Mouse (Mus musculus) MEL (cell line): ENCODE measurements at regions not wholly inside any gene's neighbourhood (a gene's known extent, or its start where the extent isn't known, plus 50 kb on each side); places are given as distances from the start of the nearest gene placed in this dataset.

Experiments used
- DNase-seq: peaks from one replicate; pipeline ENCODE4 v3.0.0; 2011; ENCODE audit warnings: low read depth, low spot score
- H3K27ac ChIP-seq: 2 replicates; pipeline ENCODE4 v1.5.1; 2012; ENCODE audit warnings: low read depth, mild to moderate bottlenecking, control low read depth, low read length, moderate library complexity; ENCODE audit not compliant: control insufficient read depth
- H3K27me3 ChIP-seq, 2 experiments: fragments of 150-350 bp in 1 of 2; sonication (generic) in 1 of 2; 2 replicates each; pipeline ENCODE4 v1.6.1; 2012; ENCODE audit warnings: low read length in 2 of 2, mild to moderate bottlenecking in 2 of 2, improper control_type of control experiment in 1 of 2, moderate library complexity in 1 of 2; ENCODE audit not compliant: insufficient read depth in 2 of 2, control insufficient read depth in 1 of 2
- H3K36me3 ChIP-seq, 2 experiments: 2 replicates each; pipeline ENCODE4 v1.6.1; 2012 to 2014; ENCODE audit warnings: low read length in 2 of 2, improper control_type of control experiment in 1 of 2, inconsistent platforms in 1 of 2, mild to moderate bottlenecking in 1 of 2; ENCODE audit not compliant: insufficient read depth in 2 of 2, control insufficient read depth in 1 of 2
- H3K4me1 ChIP-seq, 2 experiments: fragments of 150-350 bp in 1 of 2; sonication (generic) in 1 of 2; 2 replicates each; pipeline ENCODE4 v1.6.1; 2012; ENCODE audit warnings: low read length in 2 of 2, improper control_type of control experiment in 1 of 2, mild to moderate bottlenecking in 1 of 2; ENCODE audit not compliant: insufficient read depth in 2 of 2, control insufficient read depth in 1 of 2
- H3K4me3 ChIP-seq, 2 experiments: fragments of 150-350 bp in 1 of 2; sonication (generic) in 1 of 2; 2 replicates each; pipeline ENCODE4 v1.5.1; 2012; ENCODE audit warnings: low read depth in 2 of 2, low read length in 2 of 2, mild to moderate bottlenecking in 2 of 2, moderate library complexity in 2 of 2, control low read depth in 1 of 2, improper control_type of control experiment in 1 of 2; ENCODE audit not compliant: control insufficient read depth in 1 of 2, insufficient read depth in 1 of 2
- H3K79me2 ChIP-seq: 2 replicates; pipeline ENCODE4 v1.6.1; 2012; ENCODE audit warnings: mild to moderate bottlenecking, low read length, moderate library complexity; ENCODE audit not compliant: control insufficient read depth, poor library complexity, insufficient read depth
- H3K9ac ChIP-seq: 2 replicates; pipeline ENCODE4 v1.6.1; 2012; ENCODE audit warnings: low read depth, mild to moderate bottlenecking, control low read depth, low read length, moderate library complexity; ENCODE audit not compliant: control insufficient read depth, poor library complexity, severe bottlenecking
- H3K9me3 ChIP-seq: fragments of 150-350 bp; sonication (generic); replicated peaks from 2 replicates; pipeline ENCODE4 v1.6.1; 2012; ENCODE audit warnings: mild to moderate bottlenecking, low read length, improper control_type of control experiment, moderate library complexity; ENCODE audit not compliant: insufficient read depth
- ELF1 ChIP-seq: IDR thresholded peaks from 2 replicates; pipeline ENCODE4 v1.6.1; 2014; ENCODE audit warnings: low read depth, mild to moderate bottlenecking, inconsistent platforms, low read length, improper control_type of control experiment, moderate library complexity
- JUND ChIP-seq: IDR thresholded peaks from 2 replicates; pipeline ENCODE4 v1.6.1; 2011; ENCODE audit warnings: low read depth, mild to moderate bottlenecking, improper control_type of control experiment, low read length
- MAZ ChIP-seq: IDR thresholded peaks from 2 replicates; pipeline ENCODE4 v1.6.1; 2012; ENCODE audit warnings: low read depth, mild to moderate bottlenecking, inconsistent platforms, low read length, improper control_type of control experiment
- TBP ChIP-seq: IDR thresholded peaks from 2 replicates; pipeline ENCODE4 v1.8.0; 2011; ENCODE audit warnings: low read depth, low read length, improper control_type of control experiment
- UBTF ChIP-seq: IDR thresholded peaks from 2 replicates; pipeline ENCODE4 v1.6.1; 2012; ENCODE audit warnings: low read depth, mild to moderate bottlenecking, inconsistent platforms, low read length, improper control_type of control experiment, moderate library complexity, borderline replicate concordance; ENCODE audit not compliant: insufficient read depth

- H3K36me3 ChIP-seq: no peaks in the 10 kb centered on the region
- TF ChIP-seq UBTF (no peak), ELF1 (no peak), TBP (no peak), MAZ (no peak), JUND (no peak)
- no peak for DNase-seq
- no peaks in the 10 kb centered on the region for H3K79me2 ChIP-seq
- H3K4me1 ChIP-seq: no peaks in the 10 kb centered on the region
- no peaks in the 10 kb centered on the region for H3K9me3 ChIP-seq
- no peak overlapping the region for H3K4me3 ChIP-seq
- H3K27me3 ChIP-seq: peaks cover 0 to 4% of the 10 kb centered on the region in 2 experiments; a peak in 3 of 4 replicates
- no peak overlapping the region for H3K27ac ChIP-seq
- no peak overlapping the region for H3K9ac ChIP-seq
Measured at GRCm38 (mm10) chr12:70774816-70775591, 50.3 kb upstream of the Frmd6 start.
